Mouse (Mus musculus) ES-E14 (cell line): ENCODE data around the gene Mchr1. TPM values are rescaled to one million over a fixed set of nuclear protein-coding genes. Genes with fewer than 3 reads are reported as not detected.
A peak's percentile ranks its signal among the peaks of the same experiment; 100 is the strongest.

Source experiments
- DNase-seq: peaks from one replicate; pipeline ENCODE4 v3.0.0-alpha.2; 2013; ENCODE audit warnings: low read depth, low spot score
- H3K27ac ChIP-seq: 2 replicates; pipeline ENCODE4 v1.5.1; 2012; ENCODE audit warnings: low read depth, mild to moderate bottlenecking, low read length, moderate library complexity, mixed read lengths; ENCODE audit not compliant: poor library complexity, insufficient read depth, severe bottlenecking
- H3K36me3 ChIP-seq: 2 replicates; pipeline ENCODE4 v1.6.1; 2012; ENCODE audit warnings: mild to moderate bottlenecking, low read length, moderate library complexity, mixed read lengths; ENCODE audit not compliant: control insufficient read depth, poor library complexity, insufficient read depth, severe bottlenecking
- H3K4me1 ChIP-seq, 2 experiments: fragments of 150-350 bp in 1 of 2; sonication (generic) in 1 of 2; 2 replicates each; pipeline ENCODE4 v1.6.1; 2012; ENCODE audit warnings: low read length in 2 of 2, mild to moderate bottlenecking in 1 of 2, mixed read lengths in 1 of 2; ENCODE audit not compliant: control insufficient read depth in 2 of 2, insufficient read depth in 2 of 2, poor library complexity in 1 of 2
- H3K4me3 ChIP-seq, 2 experiments: fragments of 150-350 bp in 1 of 2; sonication (generic) in 1 of 2; 2 replicates each; pipeline ENCODE4 v1.5.1; 2012; ENCODE audit warnings: low read length in 2 of 2, low read depth in 1 of 2, mild to moderate bottlenecking in 1 of 2, mixed read lengths in 1 of 2; ENCODE audit not compliant: insufficient read depth in 1 of 2, poor library complexity in 1 of 2, severe bottlenecking in 1 of 2
- H3K9ac ChIP-seq: 2 replicates; pipeline ENCODE4 v1.6.1; 2012; ENCODE audit warnings: low read depth, mild to moderate bottlenecking, low read length, mixed read lengths; ENCODE audit not compliant: poor library complexity, insufficient read depth, severe bottlenecking
- H3K9me3 ChIP-seq: fragments of 150-350 bp; sonication (generic); 2 replicates; pipeline ENCODE4 v1.6.1; 2012; ENCODE audit warnings: low read depth, mild to moderate bottlenecking, low read length; ENCODE audit not compliant: control insufficient read depth, insufficient read depth
- CHD2 ChIP-seq: IDR thresholded peaks from 2 replicates; pipeline ENCODE4 v1.6.1; 2014; ENCODE audit warnings: mild to moderate bottlenecking, low read depth, low read length, inconsistent platforms
- HCFC1 ChIP-seq: IDR thresholded peaks from 2 replicates; pipeline ENCODE4 v1.6.1; 2012; ENCODE audit warnings: low read length, inconsistent platforms, borderline replicate concordance; ENCODE audit not compliant: insufficient read depth
- MAFK ChIP-seq: IDR thresholded peaks from 2 replicates; pipeline ENCODE4 v1.6.1; 2014; ENCODE audit warnings: mild to moderate bottlenecking, low read depth, low read length, inconsistent platforms; ENCODE audit not compliant: insufficient read depth
- ZC3H11A ChIP-seq: IDR thresholded peaks from 2 replicates; pipeline ENCODE4 v1.6.1; 2012; ENCODE audit warnings: low read depth, mild to moderate bottlenecking, inconsistent platforms, low read length, borderline replicate concordance
- ZNF384 ChIP-seq: IDR thresholded peaks from 2 replicates; pipeline ENCODE4 v1.6.1; 2012; ENCODE audit warnings: low read depth, low read length, inconsistent platforms
- in situ Hi-C, 2 experiments: fragments of 600-800 bp; cut with MboI; formaldehyde crosslinking; loops; one replicate each; pipeline ENCODE4 v1.15.1; 2025; ENCODE audit warnings: low sequenced_read_pairs in 2 of 2, inconsistent platforms in 1 of 2; ENCODE audit not compliant: unreplicated experiment in 2 of 2
- total RNA-seq: library from RNA; depleted of rRNA; stranded (reverse); fragments of 300-350 nt; gene quantifications from 2 replicates; pipeline ENCODE4 v1.2.3, GENCODE M21; 2012

Gene Mchr1
- total RNA-seq, 1 experiment, result 0.09 TPM

DNA sequence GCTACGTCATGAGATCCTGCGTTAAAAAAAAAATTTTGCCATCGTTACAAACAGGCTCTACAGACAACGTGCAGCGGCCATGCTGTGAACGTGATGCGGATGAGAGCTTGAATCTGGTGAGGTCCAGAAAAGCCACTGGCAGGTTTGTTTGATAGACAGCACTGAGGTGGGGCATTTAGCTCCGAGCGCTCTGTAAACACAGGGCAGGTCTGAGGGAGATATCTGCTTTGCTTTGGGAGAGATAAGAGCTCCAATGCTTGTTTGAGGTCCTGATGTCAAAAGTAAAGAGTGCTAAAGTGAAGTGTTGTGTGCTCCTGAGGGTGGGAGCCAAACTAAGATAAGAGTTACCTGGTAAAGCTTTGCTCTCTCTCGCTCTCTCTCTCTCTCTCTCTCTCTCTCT is 38.1 kb upstream of the Mchr1 start:
- no peak for DNase-seq
- H3K27ac ChIP-seq, result no peak overlapping the region
- TF ChIP-seq HCFC1 (no peak), ZC3H11A (no peak), ZNF384 (no peak), MAFK (no peak), CHD2 (no peak)
- H3K4me1 ChIP-seq, result no peaks in the 10 kb centered on the region
- H3K36me3 ChIP-seq, result no peaks in the 10 kb centered on the region
- in situ Hi-C loops, result no loop called here
- no peaks in the 10 kb centered on the region for H3K9me3 ChIP-seq
- no peak overlapping the region for H3K9ac ChIP-seq
- no peak overlapping the region for H3K4me3 ChIP-seq

DNA sequence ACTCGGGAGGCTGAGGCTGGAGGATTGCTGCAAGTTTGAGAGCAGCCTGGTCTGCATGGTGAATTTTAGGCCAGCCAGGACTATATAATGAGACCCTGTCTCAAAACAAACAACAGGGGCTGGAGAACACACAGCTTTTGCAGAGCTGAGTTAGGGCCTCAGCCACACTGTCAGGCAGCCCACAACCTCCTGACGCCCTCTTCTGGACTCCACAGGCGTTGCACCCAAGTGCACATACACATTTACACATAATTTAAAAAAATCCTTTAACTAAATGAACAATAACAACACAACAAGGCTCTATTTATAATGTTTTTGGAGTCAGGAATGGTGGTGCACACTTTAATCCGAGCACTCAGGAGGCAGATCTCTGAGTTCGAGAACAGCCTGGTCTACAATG is 36.9 kb upstream of the Mchr1 start:
- TF ChIP-seq HCFC1, result no peak
- TF ChIP-seq ZNF384, result no peak
- no peak for TF ChIP-seq MAFK
- no peak for TF ChIP-seq ZC3H11A
- TF ChIP-seq CHD2, result no peak
- DNase-seq, result no peak
- no peak overlapping the region for H3K27ac ChIP-seq
- H3K36me3 ChIP-seq, result no peaks in the 10 kb centered on the region
- no peak overlapping the region for H3K4me3 ChIP-seq
- no peaks in the 10 kb centered on the region for H3K4me1 ChIP-seq
- in situ Hi-C loops, result no loop called here
- no peak overlapping the region for H3K9ac ChIP-seq
- H3K9me3 ChIP-seq, result no peaks in the 10 kb centered on the region

DNA sequence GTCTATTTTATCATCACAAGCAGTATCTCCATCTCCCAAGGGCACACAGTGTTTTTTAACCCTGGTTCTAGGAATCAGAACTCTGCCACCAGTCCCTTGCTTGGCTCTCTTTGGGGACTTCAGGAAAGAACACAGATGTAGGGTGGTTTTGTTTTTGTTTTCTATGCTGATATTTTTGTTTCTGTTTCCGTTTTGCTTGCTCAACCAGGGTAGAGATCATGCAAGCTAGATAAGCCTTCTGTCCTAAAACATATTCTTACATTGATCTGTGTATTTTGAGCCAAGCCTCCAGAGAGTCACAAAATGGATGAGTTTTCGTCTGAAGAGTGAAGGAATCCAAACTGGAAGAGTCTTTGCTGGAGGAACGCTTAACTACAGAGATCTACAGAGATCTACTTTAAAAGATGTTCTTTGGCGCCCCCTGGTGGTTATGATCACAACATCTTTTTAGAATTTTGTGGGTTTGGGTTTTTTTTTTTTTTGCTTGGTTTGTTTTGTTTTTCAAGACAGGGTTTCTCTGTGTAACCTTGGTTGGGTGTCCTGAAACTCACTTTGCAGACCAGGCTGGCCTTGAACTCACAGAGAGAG is 35.8 kb upstream of the Mchr1 start:
- H3K36me3 ChIP-seq, result no peaks in the 10 kb centered on the region
- TF ChIP-seq CHD2, result no peak
- peak; percentile 96 for TF ChIP-seq ZNF384
- no peak for TF ChIP-seq HCFC1
- 0 out of 2 replicates have a peak, but pooled peaks have one; percentile 1 for TF ChIP-seq ZC3H11A
- no peak for TF ChIP-seq MAFK
- no peaks in the 10 kb centered on the region for H3K9me3 ChIP-seq
- H3K4me3 ChIP-seq, result no peak overlapping the region
- no peaks in the 10 kb centered on the region for H3K4me1 ChIP-seq
- no peak overlapping the region for H3K27ac ChIP-seq
- DNase-seq, result peak; percentile 79
- in situ Hi-C loops, result no loop called here
- H3K9ac ChIP-seq, result no peak overlapping the region

DNA sequence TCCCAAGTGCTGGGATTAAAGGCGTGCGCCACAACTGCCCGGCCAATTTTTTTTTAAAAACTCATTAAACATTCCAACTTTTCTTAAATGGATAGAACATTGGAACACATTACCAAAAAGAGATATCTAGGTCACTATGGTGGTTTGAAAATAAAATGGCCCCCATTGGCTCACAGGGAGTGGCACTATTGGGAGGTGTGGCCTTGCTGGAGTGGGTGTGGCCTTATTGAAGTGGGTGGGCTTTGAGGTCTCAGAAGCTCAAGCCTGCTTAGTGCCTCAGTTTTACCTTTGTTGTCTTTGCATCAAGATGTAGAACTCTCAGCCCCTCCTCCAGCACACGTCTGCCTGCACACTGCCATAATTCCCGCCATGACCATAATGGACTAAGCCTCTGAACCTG is 32.8 kb upstream of the Mchr1 start:
- no peak for DNase-seq
- in situ Hi-C loops, result no loop called here
- H3K9ac ChIP-seq, result no peak overlapping the region

DNA sequence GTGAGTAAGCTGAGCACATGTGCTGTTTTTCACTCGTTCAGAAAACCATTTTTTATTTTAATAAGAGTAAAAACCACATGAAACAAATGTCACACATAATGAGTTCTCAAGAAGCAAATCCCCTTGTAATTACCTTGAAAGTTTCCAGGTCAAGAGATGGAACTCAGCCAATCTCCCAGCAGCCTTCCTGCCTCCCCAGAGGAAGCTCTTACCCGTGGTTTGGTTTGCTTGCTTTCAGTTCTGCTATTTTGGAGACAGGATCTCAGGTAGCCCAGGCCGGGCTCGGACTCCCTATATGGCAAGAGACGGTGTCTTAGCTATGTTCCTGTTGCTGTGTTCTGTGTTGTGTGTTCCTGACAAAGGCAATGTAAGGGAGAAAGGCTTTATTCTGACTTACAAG is 24.8 kb upstream of the Mchr1 start:
- TF ChIP-seq HCFC1 (no peak), ZNF384 (no peak), CHD2 (no peak), ZC3H11A (no peak), MAFK (no peak)
- Histone ChIP-seq H3K27ac (no peak overlapping the region), H3K36me3 (no peaks in the 10 kb centered on the region), H3K4me1 (peaks cover 4 to 5% of the 10 kb centered on the region in 2 experiments; a peak in 3 of 4 replicates), H3K9ac (no peak overlapping the region), H3K9me3 (no peaks in the 10 kb centered on the region), H3K4me3 (no peak overlapping the region)
- in situ Hi-C loops, result no loop called here
- no peak for DNase-seq

More for the DNA sequence above, 32.8 kb upstream of the Mchr1 start:
- no peak overlapping the region for H3K4me3 ChIP-seq
- no peaks in the 10 kb centered on the region for H3K4me1 ChIP-seq
- TF ChIP-seq MAFK, result no peak
- no peak for TF ChIP-seq ZC3H11A
- no peak for TF ChIP-seq CHD2
- no peak for TF ChIP-seq ZNF384
- TF ChIP-seq HCFC1, result no peak
- H3K9me3 ChIP-seq, result no peaks in the 10 kb centered on the region
- no peak overlapping the region for H3K27ac ChIP-seq
- H3K36me3 ChIP-seq, result no peaks in the 10 kb centered on the region
